Mouse (Mus musculus) thymus, adult 2 months (tissue): Measurements from ENCODE around the gene Igsf9.

Source experiments
- CTCF ChIP-seq: fragments of 200-500 bp; IDR thresholded peaks from 2 replicates; pipeline ENCODE4 v1.5.1; 2012; ENCODE audit warnings: mild to moderate bottlenecking, control low read depth, low read length, moderate library complexity, borderline replicate concordance; ENCODE audit not compliant: control insufficient read depth, poor library complexity, insufficient read depth; ENCODE audit errors: extremely low read depth
- POLR2A ChIP-seq: fragments of 200-500 bp; IDR thresholded peaks from 2 replicates; pipeline ENCODE4 v1.6.1; 2012; ENCODE audit warnings: mild to moderate bottlenecking, low read length, control low read depth, moderate library complexity; ENCODE audit not compliant: control insufficient read depth, poor library complexity, insufficient read depth; ENCODE audit errors: extremely low read depth

DNA sequence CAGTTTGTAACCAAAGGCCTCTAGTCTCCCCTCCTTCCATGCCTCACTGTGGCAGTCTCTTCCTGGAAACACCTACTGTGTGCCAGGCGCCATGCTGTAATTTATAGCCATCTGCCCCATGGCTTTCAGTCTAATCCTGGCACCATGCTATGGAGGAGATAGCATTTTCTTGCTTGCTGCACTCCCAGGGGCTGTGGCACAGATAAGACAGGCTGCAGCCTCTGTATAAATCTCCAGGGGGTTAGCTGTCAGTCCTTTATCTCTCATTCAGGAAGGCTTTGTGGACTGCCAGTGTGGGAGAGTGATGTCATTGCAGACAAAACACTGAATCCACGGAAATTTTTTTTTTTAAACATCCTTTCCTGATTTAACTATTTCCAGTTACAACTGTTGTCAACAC lies 26.6 kb downstream of the Igsf9 start:
- TF ChIP-seq CTCF (no peak), POLR2A (no peak)
